Mouse (Mus musculus): ENCODE results near the gene Ppfia3.

DNA sequence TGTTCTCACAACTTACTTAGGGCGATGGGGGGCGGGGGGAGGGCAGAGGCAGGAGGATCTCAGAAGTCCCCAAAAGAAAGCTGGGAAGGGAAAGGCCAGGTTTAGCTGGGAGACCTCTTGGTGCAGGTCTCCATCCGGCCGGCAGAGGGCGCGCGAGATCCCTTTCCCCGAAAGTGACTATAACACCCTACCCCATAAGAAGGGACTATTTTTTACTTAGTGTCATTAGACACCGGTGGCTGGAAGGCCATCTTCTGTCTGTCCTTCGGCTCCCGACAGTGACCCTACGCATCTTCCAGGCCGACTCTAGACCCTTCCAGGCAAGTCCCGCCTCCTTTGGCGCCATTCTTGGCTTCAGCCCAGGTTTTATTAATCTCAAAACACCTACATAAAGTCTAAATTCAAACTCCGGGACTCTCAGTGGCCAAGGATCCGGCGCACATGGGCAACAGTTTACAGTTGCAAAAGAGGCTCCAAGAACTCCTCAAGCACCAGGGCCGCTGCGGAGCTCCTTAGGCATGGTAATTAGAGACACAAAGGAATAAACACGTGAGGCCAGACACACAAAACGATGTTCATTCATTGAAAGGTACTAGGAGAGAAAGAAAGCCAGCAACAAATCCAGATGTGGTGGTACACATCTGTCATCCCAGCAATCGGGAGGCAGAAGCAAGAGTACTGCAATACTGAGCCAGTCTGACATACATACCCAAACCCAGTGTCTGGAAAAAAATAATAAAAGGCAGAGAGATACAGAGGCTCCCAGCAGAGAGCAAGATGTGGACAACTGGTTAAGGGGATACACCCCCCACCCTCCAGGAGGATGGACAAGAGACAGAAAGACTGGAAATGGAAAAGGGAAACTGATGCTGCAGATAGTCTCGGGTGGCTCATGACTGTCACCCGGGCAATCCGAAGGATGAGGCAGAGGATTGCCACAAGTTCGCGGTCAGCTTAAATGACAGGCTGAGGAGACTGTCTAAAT lies 38.6 kb upstream of the Ppfia3 start, which contains the start of gene Kcna7:
- TF ChIP-seq POLR2A (IDR thresholded peaks at IDR 0.05; ENCODE audit: low read depth, low read length) (no peak), CTCF (IDR thresholded peaks at IDR 0.05; ENCODE audit: extremely low read depth, insufficient read depth, insufficient read length, insufficient replicate concordance) (peak; percentile 96)

Data from spleen, adult 2 months (tissue).